8 mouse cellular contexts compared by ENCODE assay signal in the genomic region with DNA sequence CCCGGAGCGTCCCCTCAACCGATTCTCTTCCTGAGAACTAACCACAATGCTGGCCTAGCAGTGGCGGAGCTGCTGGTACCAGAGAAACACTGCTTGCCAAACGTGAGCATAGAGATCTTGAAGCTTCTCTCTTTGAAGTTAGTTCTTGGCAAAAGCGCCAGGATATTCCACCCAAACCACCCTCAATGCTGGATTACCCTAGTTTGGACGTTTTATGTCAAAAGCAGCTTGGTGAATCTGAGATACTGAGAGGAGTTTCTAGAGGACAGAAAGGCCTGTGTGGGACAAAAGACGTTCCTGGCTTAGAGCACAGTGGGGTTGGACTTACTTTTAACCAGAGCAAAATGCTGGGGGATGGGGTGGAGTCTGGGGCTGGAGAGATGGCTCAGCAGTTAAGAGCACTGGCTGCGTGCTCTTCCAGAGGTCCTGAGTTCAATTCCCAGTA. TPM values are rescaled to one million over a fixed set of nuclear protein-coding genes. Genes with fewer than 3 reads are reported as not detected.
A peak's percentile ranks its signal among the peaks of the same experiment; 100 is the strongest.
DNase-seq lines count a peak whose midpoint lies in the region; ATAC-seq and TF ChIP-seq lines count a peak whose summit lies in the region.

No protein-coding gene starts in this region.

- WGBS in embryonic facial prominence, embryonic 11.5 days: 3% methylated on average over 9 of the region's 9 CpGs
- 4% methylated on average over 9 of the region's 9 CpGs for WGBS in intestine, embryonic 14.5 days
- 3% methylated on average over 9 of the region's 9 CpGs for WGBS in midbrain, embryonic 10.5 days

- intact Hi-C loops in gastrocnemius, adult 2 months (cut with DNase I): no loop called here

- H3K27ac ChIP-seq in gastrocnemius, adult 2 months: peak overlapping the region; percentile 91
- 0 out of 2 replicates have a peak overlapping the region, but pooled peaks have one; percentile 28 for H3K27ac ChIP-seq in embryonic facial prominence, embryonic 11.5 days (replicated peaks; ENCODE audit: low read depth, low read length)
- peak overlapping the region; percentile 80 for H3K27ac ChIP-seq in intestine, embryonic 14.5 days (ENCODE audit: low read depth)
- H3K27ac ChIP-seq in midbrain, embryonic 10.5 days (replicated peaks): peak overlapping the region; percentile 90

- peak overlapping the region; percentile 86 for H3K4me2 ChIP-seq in embryonic facial prominence, embryonic 11.5 days (ENCODE audit: low read depth, low read length)
- H3K4me2 ChIP-seq in intestine, embryonic 14.5 days (ENCODE audit: low read length): peak overlapping the region; percentile 78

- H3K9me3 ChIP-seq in embryonic facial prominence, embryonic 11.5 days (replicated peaks; ENCODE audit: control insufficient read depth, low read length): no peaks in the 10 kb centered on the region
- no peaks in the 10 kb centered on the region for H3K9me3 ChIP-seq in intestine, embryonic 14.5 days (ENCODE audit: control insufficient read depth, low read length)
- no peaks in the 10 kb centered on the region for H3K9me3 ChIP-seq in midbrain, embryonic 10.5 days (replicated peaks)

- no peak for ATAC-seq in embryonic facial prominence, embryonic 11.5 days (replicated peaks; ENCODE audit: insufficient number of reproducible peaks, low FRiP score, low TSS enrichment, low read depth)
- no peak for ATAC-seq in intestine, embryonic 14.5 days (replicated peaks; ENCODE audit: low FRiP score, low TSS enrichment, low read depth)

- peak; percentile 22 for DNase-seq in gastrocnemius, adult 2 months
- DNase-seq in gastrocnemius, adult 18-20 months (ENCODE audit: low spot score): no peak
- DNase-seq in 416B (ENCODE audit: low read depth): peak; percentile 90
- DNase-seq in embryonic facial prominence, embryonic 11.5 days (ENCODE audit: low spot score): peak; percentile 42
- DNase-seq in intestine, embryonic 14.5 days (ENCODE audit: low spot score): no peak
- DNase-seq in midbrain, embryonic 10.5 days (ENCODE audit: low spot score): no peak
- DNase-seq in urinary bladder, postnatal 4 days (ENCODE audit: low spot score in 2 of 2): no peak
- no peak for DNase-seq in left cerebral cortex, adult 9 months (ENCODE audit: low spot score in 2 of 2)

- H3K4me1 ChIP-seq in embryonic facial prominence, embryonic 11.5 days (ENCODE audit: control insufficient read depth, insufficient read depth, low read length): no peaks in the 10 kb centered on the region
- H3K4me1 ChIP-seq in intestine, embryonic 14.5 days (replicated peaks; ENCODE audit: control insufficient read depth, insufficient read depth, low read length): peaks cover 19% of the 10 kb centered on the region; the same call in 1 of the 2 replicates
- peaks cover 19% of the 10 kb centered on the region for H3K4me1 ChIP-seq in midbrain, embryonic 10.5 days

- H3K36me3 ChIP-seq in embryonic facial prominence, embryonic 11.5 days (replicated peaks; ENCODE audit: control insufficient read depth, insufficient read depth, low read depth, low read length): no peaks in the 10 kb centered on the region
- no peaks in the 10 kb centered on the region for H3K36me3 ChIP-seq in intestine, embryonic 14.5 days (ENCODE audit: control insufficient read depth, insufficient read depth, low read length)
- peaks cover 9% of the 10 kb centered on the region for H3K36me3 ChIP-seq in midbrain, embryonic 10.5 days

- H3K27me3 ChIP-seq in embryonic facial prominence, embryonic 11.5 days (ENCODE audit: control insufficient read depth, insufficient read depth, low read length): no peaks in the 10 kb centered on the region
- no peaks in the 10 kb centered on the region for H3K27me3 ChIP-seq in intestine, embryonic 14.5 days (replicated peaks; ENCODE audit: control insufficient read depth, insufficient read depth, low read length)
- H3K27me3 ChIP-seq in midbrain, embryonic 10.5 days (ENCODE audit: low read depth, poor library complexity, severe bottlenecking): peaks cover 8% of the 10 kb centered on the region; the same call in 1 of the 2 replicates

- H3K9ac ChIP-seq in embryonic facial prominence, embryonic 11.5 days (replicated peaks; ENCODE audit: low read length): peak overlapping the region; percentile 70
- H3K9ac ChIP-seq in intestine, embryonic 14.5 days (ENCODE audit: low read length): peak overlapping the region; percentile 64

- H3K4me3 ChIP-seq in gastrocnemius, adult 2 months: peak overlapping the region; percentile 97
- peak overlapping the region; percentile 62 for H3K4me3 ChIP-seq in embryonic facial prominence, embryonic 11.5 days (ENCODE audit: low read depth, low read length)
- H3K4me3 ChIP-seq in intestine, embryonic 14.5 days (ENCODE audit: low read depth, low read length): peak overlapping the region; percentile 67
- H3K4me3 ChIP-seq in midbrain, embryonic 10.5 days: peak overlapping the region; percentile 86

- TF ChIP-seq CTCF in gastrocnemius, adult 2 months (IDR thresholded peaks at IDR 0.05): no peak

RNA-seq across cellular contexts. Expression of a gene that starts 0.6 kb away (rescaled TPM):
- total RNA-seq in gastrocnemius, adult 2 months (2021): under 1 TPM; 0.39 to 0.56 TPM
- under 1 TPM; 0.25 to 0.38 TPM for total RNA-seq in gastrocnemius, adult 18-20 months (2021)
- 1.2 and 1.3 TPM in 2 replicates for polyA plus RNA-seq in embryonic facial prominence, embryonic 11.5 days (2014; fragmentation: Nextera tagmentation; extraction: Ambion mirVana)
- 1.3 and 1.5 TPM in 2 replicates for polyA plus RNA-seq in intestine, embryonic 14.5 days (2014; fragmentation: Nextera tagmentation; extraction: Ambion mirVana)
- 0.95 and 1.1 TPM in 2 replicates for polyA plus RNA-seq in midbrain, embryonic 10.5 days (2016; fragmentation: Nextera tagmentation; extraction: Ambion mirVana)

RNA-seq across cellular contexts. Expression of a gene that starts 39.0 kb away (rescaled TPM):
- total RNA-seq in gastrocnemius, adult 2 months (2021): 1 to 10 TPM; 5.8 to 6.3 TPM
- total RNA-seq in gastrocnemius, adult 18-20 months (2021): 1 to 10 TPM; 5.9 to 6.4 TPM
- polyA plus RNA-seq in embryonic facial prominence, embryonic 11.5 days (2014; fragmentation: Nextera tagmentation; extraction: Ambion mirVana): 13.8 and 14.9 TPM in 2 replicates
- polyA plus RNA-seq in intestine, embryonic 14.5 days (2014; fragmentation: Nextera tagmentation; extraction: Ambion mirVana): 8.3 and 10.6 TPM in 2 replicates
- polyA plus RNA-seq in midbrain, embryonic 10.5 days (2016; fragmentation: Nextera tagmentation; extraction: Ambion mirVana): 18.4 and 18.5 TPM in 2 replicates

RNA-seq across cellular contexts. Expression of a gene that starts 57.0 kb away (rescaled TPM):
- total RNA-seq in gastrocnemius, adult 2 months (2021): 1 to 10 TPM; 1.1 TPM
- total RNA-seq in gastrocnemius, adult 18-20 months (2021): 1 to 10 TPM in 1 of 2 experiments, under 1 TPM in 1; 0.75 to 1.3 TPM
- 3.0 and 3.9 TPM in 2 replicates for polyA plus RNA-seq in embryonic facial prominence, embryonic 11.5 days (2014; fragmentation: Nextera tagmentation; extraction: Ambion mirVana)
- 8.9 and 10.8 TPM in 2 replicates for polyA plus RNA-seq in intestine, embryonic 14.5 days (2014; fragmentation: Nextera tagmentation; extraction: Ambion mirVana)
- polyA plus RNA-seq in midbrain, embryonic 10.5 days (2016; fragmentation: Nextera tagmentation; extraction: Ambion mirVana): 1.1 and 1.2 TPM in 2 replicates

Comparison
In these comparisons a context has a peak if more than half of its experiments do, and no peak if none do; other contexts are left out.
1. DNase-seq: peak in gastrocnemius, adult 2 months (single experiment), 416B (single experiment) and embryonic facial prominence, embryonic 11.5 days (single experiment); none in gastrocnemius, adult 18-20 months (single experiment), intestine, embryonic 14.5 days (single experiment), midbrain, embryonic 10.5 days (single experiment), urinary bladder, postnatal 4 days (0 of 2) and left cerebral cortex, adult 9 months (0 of 2).
2. H3K27ac ChIP-seq: peak in every context shown above with its lines; median percentile 91 in gastrocnemius, adult 2 months; 90 in midbrain, embryonic 10.5 days; 80 in intestine, embryonic 14.5 days; 28 in embryonic facial prominence, embryonic 11.5 days.
3. Peak in every context shown above with its lines, with median percentiles within 50 percentile points of each other: H3K4me3 ChIP-seq.